Mouse (Mus musculus) frontal cortex, adult (tissue): ENCODE measurements at regions not wholly inside any gene's neighbourhood (a gene's known extent, or its start where the extent isn't known, plus 50 kb on each side); places are given as distances from the start of the nearest gene placed in this dataset.
A peak's percentile ranks its signal among the peaks of the same experiment; 100 is the strongest.

Experiments
- ATAC-seq: cut with Nextera tagmentation; 2 replicates; pipeline ENCODE4 v1.9.2; 2017; ENCODE audit warnings: mild to moderate bottlenecking, moderate library complexity, mixed read lengths; ENCODE audit not compliant: low TSS enrichment

- no peak for ATAC-seq
These were observed 283.0 kb upstream of the Tle3 start for GRCm38 (mm10) chr9:61089066-61089686.

- ATAC-seq = no peak
These were observed 281.1 kb upstream of the Tle3 start for GRCm38 (mm10) chr9:61091036-61091435.

- ATAC-seq = peak; percentile 93
These were observed 279.2 kb upstream of the Tle3 start for GRCm38 (mm10) chr9:61092834-61093479.

GRCm38 (mm10) chr9:61095069-61095775 lies 276.9 kb upstream of the Tle3 start:
- no peak for ATAC-seq

GRCm38 (mm10) chr9:61101741-61102450 lies 270.3 kb upstream of the Tle3 start:
- no peak for ATAC-seq

GRCm38 (mm10) chr9:61102451-61103358 lies 269.5 kb upstream of the Tle3 start:
- no peak; the same call in 1 of the 2 replicates for ATAC-seq

GRCm38 (mm10) chr9:61105550-61106280 lies 266.5 kb upstream of the Tle3 start:
- no peak for ATAC-seq

- ATAC-seq = no peak
These were observed 262.5 kb upstream of the Tle3 start for GRCm38 (mm10) chr9:61109519-61110285.

- no peak for ATAC-seq
These were observed 261.0 kb upstream of the Tle3 start for GRCm38 (mm10) chr9:61111206-61111605.

- no peak for ATAC-seq
These were observed 260.3 kb upstream of the Tle3 start for GRCm38 (mm10) chr9:61111733-61112415.

- no peak for ATAC-seq
These were observed 252.9 kb upstream of the Tle3 start for GRCm38 (mm10) chr9:61119252-61119651.

- no peak for ATAC-seq
These were observed 251.6 kb upstream of the Tle3 start for GRCm38 (mm10) chr9:61120531-61120930.

- no peak for ATAC-seq
These were observed 251.2 kb upstream of the Tle3 start for GRCm38 (mm10) chr9:61120931-61121391.

- no peak for ATAC-seq
These were observed 248.7 kb upstream of the Tle3 start for GRCm38 (mm10) chr9:61123431-61123830.

- no peak for ATAC-seq
These were observed 246.4 kb upstream of the Tle3 start for GRCm38 (mm10) chr9:61125769-61126168.

GRCm38 (mm10) chr9:61128077-61128476 lies 244.1 kb upstream of the Tle3 start:
- no peak for ATAC-seq

GRCm38 (mm10) chr9:61129186-61129585 lies 243.0 kb upstream of the Tle3 start:
- no peak for ATAC-seq

- ATAC-seq = no peak
These were observed 241.3 kb upstream of the Tle3 start for GRCm38 (mm10) chr9:61130877-61131276.

GRCm38 (mm10) chr9:61135263-61135882 lies 236.8 kb upstream of the Tle3 start:
- ATAC-seq = no peak
